Mouse (Mus musculus) liver, embryonic 14.5 days (tissue): Measurements from ENCODE around the gene Itgb7.

Source experiments
- CTCF ChIP-seq: IDR thresholded peaks from 2 replicates; pipeline ENCODE4 v1.5.1; 2016; ENCODE audit warnings: antibody characterized with exemption, low read depth, control low read depth
- EP300 ChIP-seq: IDR thresholded peaks from 2 replicates; pipeline ENCODE4 v1.6.1; 2016; ENCODE audit warnings: antibody characterized with exemption, low read depth

GRCm38 (mm10) chr15:102178279-102178678, 53.5 kb downstream of the Itgb7 start:
- TF ChIP-seq EP300 (no peak), CTCF (peak; percentile 94)
